Mouse (Mus musculus) urinary bladder, adult 2 months (tissue): Measurements from ENCODE around the gene Ldah. TPM values are rescaled to one million over a fixed set of nuclear protein-coding genes. Genes with fewer than 3 reads are reported as not detected.

Experiments
- DNase-seq: peaks from one replicate; pipeline ENCODE4 v3.0.0; 2022; ENCODE audit warnings: low spot score
- polyA plus RNA-seq: library from polyadenylated mRNA; depleted of rRNA; stranded (reverse); fragments of >200 nt; gene quantifications from 2 replicates; pipeline ENCODE4 v1.2.3, GENCODE M21; 2012

Ldah gene
- polyA plus RNA-seq, 1 experiment: 43.4 TPM

- no peak for DNase-seq
These were observed 73.5 kb downstream of the Ldah start for GRCm38 (mm10) chr12:8281225-8282017.

- DNase-seq: no peak
These were observed 80.1 kb downstream of the Ldah start for GRCm38 (mm10) chr12:8287970-8288369.

DNA sequence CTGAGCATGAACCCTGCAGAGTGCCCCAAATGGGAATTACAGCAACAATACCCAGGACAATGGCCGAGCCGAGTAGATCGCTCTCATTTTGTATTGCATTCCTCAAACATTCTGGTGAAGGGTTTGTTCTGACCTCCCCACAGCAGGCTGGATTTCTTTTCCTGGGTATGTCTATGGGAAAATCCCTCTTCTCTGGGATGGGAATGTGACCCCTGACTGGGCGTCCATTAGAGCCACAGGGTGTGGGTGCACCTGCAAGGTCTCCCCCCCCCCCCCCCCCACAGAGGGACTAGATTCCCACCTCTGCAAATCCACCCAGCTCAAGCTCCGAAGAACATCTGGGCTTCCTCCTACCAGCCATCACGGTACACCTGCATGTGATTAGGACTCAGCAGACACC is 81.2 kb downstream of the Ldah start:
- no peak for DNase-seq

DNA sequence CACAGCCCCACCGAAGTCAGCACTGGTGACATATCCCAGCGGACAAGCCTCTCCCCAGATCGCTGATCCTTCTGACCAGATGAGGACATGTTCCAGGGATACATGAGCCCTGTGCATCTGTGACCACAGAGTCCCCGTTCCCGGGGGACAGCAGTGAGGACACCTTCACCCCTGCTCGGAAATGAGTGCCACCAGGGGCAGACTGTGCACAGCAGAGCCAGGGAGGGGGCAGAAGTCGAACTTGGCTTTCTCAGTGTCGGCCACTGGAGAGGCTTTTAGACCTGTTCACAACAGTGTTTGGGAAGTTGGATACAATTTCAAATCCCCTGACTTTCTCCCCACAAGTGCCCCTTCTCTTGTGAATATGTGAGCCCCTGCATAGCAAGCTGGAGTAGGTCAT is 81.6 kb downstream of the Ldah start:
- DNase-seq: no peak

DNA sequence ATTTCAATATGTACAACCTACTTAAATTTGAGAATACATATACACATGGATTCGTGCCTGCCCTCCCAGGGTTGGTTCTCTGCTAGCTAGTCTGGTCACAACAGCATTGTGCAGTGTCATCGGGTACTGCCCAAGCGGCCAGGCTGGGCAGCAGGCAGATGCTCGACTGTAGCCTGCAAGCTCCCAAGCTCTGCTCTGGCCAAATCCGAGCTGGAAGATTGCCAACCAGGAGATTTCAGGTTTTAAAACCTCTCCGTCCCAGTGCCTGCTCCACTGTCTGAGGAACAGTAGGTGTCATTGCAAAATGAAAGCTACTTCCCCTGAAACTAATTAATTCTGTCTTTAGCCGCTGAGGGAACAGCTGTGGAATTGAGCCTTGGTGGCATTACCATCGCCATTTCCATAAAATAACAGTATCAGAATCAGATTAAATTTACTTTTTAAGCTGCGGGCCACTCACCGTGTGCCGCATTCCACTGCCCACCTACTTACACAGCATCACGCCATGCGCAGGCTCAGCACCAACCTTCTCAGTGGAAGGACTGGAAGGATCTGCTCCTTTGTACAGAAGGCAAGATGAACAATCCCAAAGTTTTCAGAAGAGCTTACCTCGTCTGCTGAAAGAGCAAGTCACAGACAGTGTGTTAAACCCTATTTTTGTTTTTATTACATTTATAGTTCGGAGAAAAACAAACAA is 83.4 kb downstream of the Ldah start:
- DNase-seq: no peak

GRCm38 (mm10) chr12:8295307-8295913 is 87.5 kb downstream of the Ldah start:
- no peak for DNase-seq

DNA sequence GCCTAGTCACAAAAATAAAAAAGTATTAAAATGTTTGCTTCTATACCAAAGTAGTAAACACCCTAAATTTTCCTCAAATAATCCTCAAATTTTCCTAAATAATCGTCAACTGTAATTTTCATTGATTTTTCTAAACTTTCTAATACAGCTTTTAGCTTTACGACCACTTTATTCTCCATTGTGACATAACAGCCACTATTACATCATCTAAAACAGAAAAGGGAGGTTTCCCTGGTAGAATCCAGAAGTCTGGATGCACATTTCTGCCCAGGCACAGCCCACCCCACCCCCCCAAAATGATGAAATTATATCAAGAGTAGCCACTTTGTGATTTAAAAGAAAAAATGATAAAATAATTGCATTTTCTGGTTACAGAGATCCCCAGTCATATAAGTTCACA is 88.2 kb downstream of the Ldah start:
- DNase-seq: no peak

- DNase-seq: no peak
These were observed 89.8 kb downstream of the Ldah start for GRCm38 (mm10) chr12:8297586-8298214.

DNA sequence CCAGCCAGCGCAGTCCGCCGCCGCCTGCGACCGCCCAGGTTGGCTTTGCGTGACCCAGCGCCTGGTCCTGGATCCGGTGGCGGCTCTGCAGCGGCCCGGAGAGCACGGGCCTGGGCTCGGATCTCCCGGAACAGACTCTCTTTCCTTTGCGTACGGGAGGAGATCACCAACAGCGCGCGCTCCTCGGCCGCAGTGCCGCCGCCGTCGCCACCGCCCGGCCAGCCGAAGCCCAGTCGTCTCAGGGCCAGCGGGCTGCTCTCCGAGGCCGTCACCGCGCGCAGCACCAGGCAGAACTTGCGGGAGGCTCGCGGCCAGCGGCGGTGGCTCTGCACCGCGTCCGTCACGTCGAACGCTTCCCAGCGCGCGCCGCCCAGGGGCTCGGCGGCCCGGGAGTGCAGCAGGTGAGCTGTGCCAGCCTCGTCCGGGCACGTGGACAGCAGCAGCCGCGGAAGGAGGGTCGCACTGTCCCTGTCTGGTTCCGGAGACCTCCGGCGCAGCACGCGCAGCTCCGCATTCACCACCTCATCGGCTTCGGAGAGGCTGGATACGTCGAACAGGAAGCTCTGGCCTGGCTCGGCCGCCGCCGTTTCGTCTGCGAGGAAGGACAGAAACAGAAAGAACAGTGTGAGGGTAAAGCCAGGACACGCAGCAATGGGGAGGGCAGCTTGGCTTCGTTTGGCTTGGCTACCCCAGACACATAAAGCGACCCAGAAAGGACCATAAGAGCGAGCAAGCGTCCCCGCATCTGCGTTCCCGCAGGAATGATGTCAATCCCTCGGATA is 90.6 kb downstream of the Ldah start:
- no peak for DNase-seq

- no peak for DNase-seq
These were observed 91.5 kb downstream of the Ldah start for GRCm38 (mm10) chr12:8299143-8300110.

DNA sequence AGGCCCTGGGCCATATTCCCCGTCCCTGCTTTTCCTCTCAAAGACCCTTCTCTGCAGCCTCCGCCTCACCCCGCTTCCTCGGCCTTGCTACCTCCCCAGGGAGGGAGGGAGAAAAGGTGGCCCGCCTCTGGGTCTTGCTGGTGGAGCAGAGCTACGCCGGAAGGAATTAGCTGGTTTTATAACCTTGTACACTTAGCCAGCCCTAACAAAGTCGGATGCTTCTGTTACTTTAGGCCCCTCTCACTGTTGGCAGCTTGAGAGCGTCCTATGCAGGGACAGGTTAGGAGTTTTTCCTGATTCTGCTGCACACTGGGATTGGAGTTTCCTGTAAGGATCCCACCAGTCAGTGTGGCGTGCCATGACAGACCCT is 92.2 kb downstream of the Ldah start:
- DNase-seq: no peak

DNA sequence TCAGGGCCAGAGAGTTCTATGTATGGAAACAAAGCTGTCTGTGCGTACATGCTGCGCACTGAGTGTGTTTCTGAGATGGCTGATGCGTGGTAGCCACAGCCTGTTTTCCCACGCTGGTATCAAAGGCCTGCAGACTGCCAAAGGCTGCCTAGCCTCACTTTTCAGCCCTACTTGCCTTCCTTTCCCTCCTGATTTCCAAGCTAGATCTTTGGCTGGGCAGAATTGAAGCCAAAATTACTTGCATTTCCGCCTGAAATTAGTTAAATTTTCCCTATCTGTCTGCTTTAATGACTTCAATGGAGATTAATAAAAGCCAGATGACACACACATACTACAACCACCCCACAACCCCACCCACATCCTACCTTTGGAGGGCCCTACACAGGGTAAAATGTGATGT is 92.6 kb downstream of the Ldah start:
- DNase-seq: no peak

GRCm38 (mm10) chr12:8301011-8301814 is 93.3 kb downstream of the Ldah start:
- DNase-seq: no peak

DNA sequence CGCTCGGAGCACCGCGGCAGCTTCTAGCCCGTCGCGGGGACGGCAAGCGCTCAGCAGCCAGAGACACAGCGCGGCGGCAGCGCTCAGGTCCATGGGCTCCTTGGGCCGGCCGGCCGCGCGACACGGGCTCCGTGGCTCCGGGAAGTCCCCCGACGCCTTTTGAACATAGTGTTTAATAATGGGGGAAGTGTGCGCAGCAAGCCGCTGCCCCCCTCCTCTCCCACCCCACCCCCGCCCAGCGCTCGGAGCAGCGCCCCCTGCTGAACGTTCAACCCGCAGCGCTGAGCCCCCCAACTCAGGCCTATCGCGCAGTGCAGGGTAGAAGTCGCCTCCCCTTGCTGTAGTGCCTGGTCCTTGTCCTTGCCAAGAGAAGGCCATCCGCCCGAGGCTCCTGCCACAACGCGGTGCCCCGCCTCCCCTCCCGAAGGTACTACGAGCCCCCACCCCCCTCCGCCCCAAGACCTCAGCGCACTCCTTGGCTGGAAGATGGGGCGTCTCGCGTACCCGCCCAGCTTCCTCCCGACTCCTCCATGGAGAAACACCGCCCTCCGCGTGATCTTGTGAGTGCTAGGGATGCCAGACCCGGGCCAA is 94.0 kb downstream of the Ldah start, which contains the start of gene Gdf7:
Gdf7 (minus strand) TSS at position 114 of the 591 bp plus-strand sequence.
- no peak for DNase-seq

GRCm38 (mm10) chr12:8305258-8305657 is 97.4 kb downstream of the Ldah start:
- no peak for DNase-seq

DNA sequence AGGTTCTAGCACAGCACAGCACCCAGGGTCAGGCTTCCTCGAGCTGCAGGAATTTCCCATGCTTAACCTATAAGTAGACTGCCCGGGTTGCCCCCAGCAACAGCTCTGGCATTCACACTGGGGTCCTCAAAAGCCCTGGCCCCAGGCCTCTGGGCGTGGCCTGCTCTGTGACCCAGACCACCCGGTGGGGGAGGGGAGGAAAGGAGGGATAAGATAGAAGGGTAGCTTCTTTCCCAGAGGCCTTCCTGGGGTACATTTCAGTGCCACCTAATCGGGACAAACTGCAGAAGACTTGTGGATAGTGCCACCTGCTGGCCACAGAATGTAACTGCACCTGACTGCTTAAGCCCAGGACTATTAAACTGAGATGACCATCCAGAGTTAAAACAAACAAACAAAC is 98.5 kb downstream of the Ldah start:
- DNase-seq: no peak

DNA sequence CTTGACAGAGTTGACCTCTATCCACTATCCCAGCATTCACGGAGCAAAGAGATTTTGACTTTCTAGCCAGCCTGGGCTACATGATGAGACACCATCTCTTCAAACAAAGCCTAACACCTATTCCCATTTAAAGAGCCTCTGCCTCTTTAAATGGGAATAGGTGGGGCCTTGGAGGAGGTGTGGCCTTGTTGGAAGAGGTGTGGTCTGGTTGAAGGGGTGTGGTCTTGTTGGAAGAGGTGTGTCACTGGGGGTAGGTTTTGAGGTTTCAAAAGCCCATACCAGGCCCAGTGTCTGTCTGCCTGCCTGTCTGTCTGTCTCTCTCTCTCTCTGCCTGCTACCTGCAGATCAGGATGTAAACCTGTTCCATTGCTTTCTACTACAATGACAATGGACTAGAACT is 99.0 kb downstream of the Ldah start:
- DNase-seq: no peak

DNA sequence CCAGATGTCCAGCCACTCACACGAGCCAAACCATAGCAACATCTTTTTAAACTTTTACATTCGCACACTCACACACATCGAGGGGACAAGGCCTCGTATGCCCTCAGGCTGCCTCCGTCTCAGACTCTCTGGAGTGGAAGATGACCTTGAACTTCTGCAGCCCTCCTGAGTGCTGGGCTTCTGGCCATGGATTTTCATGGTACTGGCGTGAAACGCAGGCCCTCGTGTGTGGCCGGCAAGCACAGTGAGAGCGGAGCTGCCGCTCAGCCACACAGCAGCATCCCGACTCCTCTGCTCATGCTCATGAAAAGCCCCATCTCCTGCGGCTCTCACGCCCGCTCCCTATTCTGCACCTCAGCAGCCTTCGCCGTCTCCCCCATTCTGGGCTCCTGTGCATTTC is 103.1 kb downstream of the Ldah start:
- DNase-seq: no peak

- DNase-seq: no peak
These were observed 104.4 kb downstream of the Ldah start for GRCm38 (mm10) chr12:8312266-8312665.
